Mouse (Mus musculus) kidney, postnatal 0 days (tissue): ENCODE data around the gene Hist1h2ah. TPM values are rescaled to one million over a fixed set of nuclear protein-coding genes. Genes with fewer than 3 reads are reported as not detected.
A peak's percentile ranks its signal among the peaks of the same experiment; 100 is the strongest.

Source experiments
- ATAC-seq: fragments of 200-750 bp; cut with Nextera tagmentation; replicated peaks from 2 replicates; pipeline ENCODE4 v1.8.0; 2017; ENCODE audit warnings: low read depth, moderate number of reproducible peaks, moderate TSS enrichment, moderate library complexity; ENCODE audit not compliant: low FRiP score
- DNase-seq: peaks from one replicate; pipeline ENCODE4 v3.0.0-alpha.2; 2016; ENCODE audit warnings: low spot score
- H3K27ac ChIP-seq: fragments of 300-500 bp; sonication (generic); 2 replicates; pipeline ENCODE4 v1.5.1; 2014; ENCODE audit warnings: mild to moderate bottlenecking
- H3K27me3 ChIP-seq: fragments of 300-500 bp; sonication (generic); 2 replicates; pipeline ENCODE4 v1.6.1; 2014; ENCODE audit warnings: low read length, mixed read lengths; ENCODE audit not compliant: insufficient read depth
- H3K36me3 ChIP-seq: fragments of 300-500 bp; sonication (generic); 2 replicates; pipeline ENCODE4 v1.6.1; 2014; ENCODE audit warnings: low read length, mixed read lengths; ENCODE audit not compliant: insufficient read depth
- H3K4me1 ChIP-seq: fragments of 300-500 bp; sonication (generic); replicated peaks from 2 replicates; pipeline ENCODE4 v1.6.1; 2014; ENCODE audit warnings: antibody characterized with exemption, low read length, mixed read lengths; ENCODE audit not compliant: insufficient read depth
- H3K4me2 ChIP-seq: fragments of 300-500 bp; sonication (generic); 2 replicates; pipeline ENCODE4 v1.6.1; 2014; ENCODE audit warnings: mild to moderate bottlenecking, low read length, moderate library complexity, mixed read lengths
- H3K4me3 ChIP-seq: fragments of 300-500 bp; sonication (generic); replicated peaks from 2 replicates; pipeline ENCODE4 v1.5.1; 2014; ENCODE audit warnings: low read depth, low read length
- H3K9ac ChIP-seq: fragments of 300-500 bp; sonication (generic); 2 replicates; pipeline ENCODE4 v1.6.1; 2014; ENCODE audit warnings: low read depth, low read length
- H3K9me3 ChIP-seq: fragments of 300-500 bp; sonication (generic); replicated peaks from 2 replicates; pipeline ENCODE4 v1.6.1; 2016; ENCODE audit warnings: low read length, inconsistent platforms, mixed read lengths
- CTCF ChIP-seq: IDR thresholded peaks from 2 replicates; pipeline ENCODE4 v1.5.1; 2016; ENCODE audit warnings: antibody characterized with exemption, low read depth, mild to moderate bottlenecking, moderate library complexity
- WGBS: fragments of 180-500 bp; shearing (Covaris S2); extraction: QIAGEN DNeasy Blood & Tissue Kit; methylation state at CpG from one replicate; pipeline ENCODE4 v1.1.7; 2014; 5-methylcytosine and 5-hydroxymethylcytosine counted together
- polyA plus RNA-seq: library from polyadenylated mRNA; unstranded; fragments of >200 nt; fragmentation: Nextera tagmentation; extraction: Ambion mirVana; gene quantifications from 2 replicates; pipeline ENCODE4 v1.2.1, GENCODE M21; 2015

The Hist1h2ah gene
- polyA plus RNA-seq, 1 experiment from 2014 or later = 4.5 TPM

DNA sequence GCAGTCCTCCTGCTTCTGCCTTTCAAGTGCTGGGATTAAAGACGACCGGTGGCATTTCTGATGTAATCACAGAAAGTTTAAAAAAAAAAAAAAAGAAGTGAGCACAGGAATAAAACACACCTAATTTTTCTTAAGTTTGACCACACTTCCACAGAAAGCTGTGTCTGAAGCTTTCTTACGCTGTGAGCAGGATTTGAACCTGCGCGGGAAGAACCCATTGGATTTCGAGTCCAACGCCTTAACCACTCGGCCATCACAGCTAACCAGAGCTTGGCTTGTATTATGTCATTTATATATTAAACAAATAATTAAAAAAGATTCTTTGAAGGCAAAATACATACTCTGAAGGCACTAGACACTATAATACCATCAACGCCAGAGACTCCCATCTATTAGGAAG is 13.1 kb downstream of the Hist1h2ah start:
- WGBS = under 1% methylated on average over 9 of the region's 9 CpGs
- no peaks in the 10 kb centered on the region for H3K36me3 ChIP-seq
- no peaks in the 10 kb centered on the region for H3K4me1 ChIP-seq
- peaks cover 12% of the 10 kb centered on the region; the same call in 1 of the 2 replicates for H3K27me3 ChIP-seq
- H3K9me3 ChIP-seq = no peaks in the 10 kb centered on the region
- DNase-seq (peak; percentile 88), ATAC-seq (peak; percentile 77)
- no peak overlapping the region for H3K27ac ChIP-seq
- TF ChIP-seq CTCF = no peak
- peak overlapping the region; percentile 52; the same call in 1 of the 2 replicates for H3K9ac ChIP-seq
- peak overlapping the region; percentile 77 for H3K4me2 ChIP-seq
- peak overlapping the region; percentile 48 for H3K4me3 ChIP-seq

- under 1% methylated on average over 11 of the region's 11 CpGs for WGBS
- Histone ChIP-seq H3K4me1 (no peaks in the 10 kb centered on the region), H3K9me3 (no peaks in the 10 kb centered on the region), H3K4me2 (peak overlapping the region; percentile 77), H3K9ac (peak overlapping the region; percentile 52), H3K4me3 (peak overlapping the region; percentile 48), H3K36me3 (no peaks in the 10 kb centered on the region), H3K27me3 (peaks cover 13% of the 10 kb centered on the region; the same call in 1 of the 2 replicates), H3K27ac (no peak overlapping the region)
- no peak for ATAC-seq
- TF ChIP-seq CTCF = no peak
- DNase-seq = peak; percentile 51
Measured at GRCm38 (mm10) chr13:22021581-22021980, 13.8 kb downstream of the Hist1h2ah start.

GRCm38 (mm10) chr13:22020901-22021339 is 14.4 kb downstream of the Hist1h2ah start:
- TF ChIP-seq CTCF = no peak
- H3K4me2 ChIP-seq = peak overlapping the region; percentile 77
- WGBS = under 1% methylated on average over 8 of the region's 8 CpGs
- H3K4me1 ChIP-seq = no peaks in the 10 kb centered on the region
- ATAC-seq = peak; percentile 65
- H3K9ac ChIP-seq = peak overlapping the region; percentile 18; the same call in 1 of the 2 replicates
- no peaks in the 10 kb centered on the region for H3K9me3 ChIP-seq
- H3K36me3 ChIP-seq = no peaks in the 10 kb centered on the region
- H3K27ac ChIP-seq = no peak overlapping the region
- peak; percentile 75 for DNase-seq
- peak overlapping the region; percentile 48 for H3K4me3 ChIP-seq
- H3K27me3 ChIP-seq = peaks cover 19% of the 10 kb centered on the region

DNA sequence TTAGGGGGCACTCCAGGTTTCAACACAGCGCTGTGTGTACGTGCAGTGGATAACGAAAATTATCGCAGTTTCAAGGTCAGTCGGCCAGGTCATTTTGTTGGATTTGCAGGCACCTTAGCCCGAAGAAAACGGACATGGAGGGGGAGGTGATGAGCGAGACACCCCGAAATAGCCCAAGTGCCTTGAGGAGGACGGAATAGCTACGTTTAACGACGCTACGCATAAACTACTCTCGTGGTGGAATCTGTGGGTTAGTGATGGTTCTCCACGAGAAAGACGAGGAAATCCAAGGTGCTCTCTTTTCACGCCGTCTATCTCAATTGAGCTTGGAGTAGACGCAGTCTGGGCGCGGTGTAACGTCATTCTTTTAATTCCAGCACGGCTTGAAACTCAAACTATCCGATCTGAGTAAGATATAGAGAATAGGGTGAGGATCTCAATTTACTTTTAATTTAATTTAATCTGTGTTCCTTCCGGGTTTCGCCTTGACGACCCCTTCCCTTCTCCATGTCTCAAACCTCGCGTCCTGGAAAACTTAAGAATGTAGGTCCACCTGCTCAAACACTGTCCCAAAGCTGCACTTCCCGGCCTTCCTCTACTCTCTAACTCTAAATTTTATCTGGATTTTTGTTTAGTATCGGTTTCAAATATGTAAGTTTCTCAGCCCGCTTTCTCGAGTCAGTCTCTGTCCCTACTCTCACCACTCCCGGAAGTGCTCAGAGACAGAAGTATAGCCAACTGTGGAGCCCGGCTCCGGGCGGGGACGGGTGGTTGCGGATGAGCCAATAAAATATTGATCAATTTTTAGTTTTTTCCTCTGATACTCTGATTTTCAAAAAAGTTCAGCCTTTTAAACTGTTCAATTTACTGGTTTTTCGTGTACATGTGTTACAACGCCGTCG is 15.2 kb downstream of the Hist1h2ah start:
- TF ChIP-seq CTCF = no peak
- ATAC-seq = no peak

GRCm38 (mm10) chr13:22015479-22016450 is 19.6 kb downstream of the Hist1h2ah start:
- no peak overlapping the region for H3K9ac ChIP-seq
- H3K4me2 ChIP-seq = no peak overlapping the region
- DNase-seq (peak; percentile 74), ATAC-seq (peak; percentile 87; the same call in 1 of the 2 replicates)
- WGBS = 17% methylated on average over 27 of the region's 27 CpGs
- no peaks in the 10 kb centered on the region for H3K36me3 ChIP-seq
- no peak overlapping the region for H3K4me3 ChIP-seq
- H3K4me1 ChIP-seq = no peaks in the 10 kb centered on the region; the same call in 1 of the 2 replicates
- TF ChIP-seq CTCF = peak; percentile 34; the same call in 1 of the 2 replicates
- H3K27me3 ChIP-seq = peaks cover 52% of the 10 kb centered on the region
- H3K27ac ChIP-seq = no peak overlapping the region
- H3K9me3 ChIP-seq = no peaks in the 10 kb centered on the region

More for the DNA sequence above, 15.2 kb downstream of the Hist1h2ah start:
- Histone ChIP-seq H3K27ac (no peak overlapping the region), H3K9ac (peak overlapping the region; percentile 18; the same call in 1 of the 2 replicates), H3K27me3 (peaks cover 21% of the 10 kb centered on the region), H3K4me1 (no peaks in the 10 kb centered on the region), H3K36me3 (no peaks in the 10 kb centered on the region), H3K9me3 (no peaks in the 10 kb centered on the region), H3K4me3 (peak overlapping the region; percentile 48), H3K4me2 (peak overlapping the region; percentile 77)
- peak; percentile 52 for DNase-seq
- WGBS = 1% methylated on average over 44 of the region's 44 CpGs
